13 mouse cellular contexts compared by ENCODE assay signal in the genomic region with DNA sequence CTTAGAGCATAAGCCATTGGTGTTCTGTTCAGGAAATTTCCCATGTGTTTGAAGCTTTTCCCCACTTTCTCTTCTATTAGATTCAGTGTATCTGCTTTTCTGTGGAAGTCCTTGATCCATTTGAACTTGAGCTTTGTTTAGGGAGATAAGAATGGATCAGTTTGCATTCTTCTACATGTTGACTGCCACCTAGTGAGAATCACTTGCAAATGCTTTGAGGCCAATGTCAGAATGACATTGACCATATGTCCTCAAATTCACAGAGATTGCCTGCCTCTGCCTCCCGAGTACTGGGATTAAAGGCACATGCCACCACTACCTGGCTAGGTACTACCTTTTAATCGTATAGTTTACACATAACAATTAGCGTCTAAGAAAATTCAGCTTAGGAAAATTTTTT.
DNase-seq lines count a peak whose midpoint lies in the region; ATAC-seq and TF ChIP-seq lines count a peak whose summit lies in the region.
"Had no signal": no experiment of that assay in that cellular context is flagged by ENCODE, and none has a peak within 500 bp of the region (broad histone marks: within the 10 kb centered on the region; RNA-seq: fewer than 3 reads in every experiment).

No protein-coding gene starts in this region.

- no peak for ATAC-seq in kidney, postnatal 0 days (replicated peaks; ENCODE audit: low FRiP score, low read depth)
- no peak for ATAC-seq in kidney, embryonic 16.5 days (ENCODE audit: low FRiP score, low TSS enrichment)
- ATAC-seq: forebrain, embryonic 16.5 days had no signal

- no peaks in the 10 kb centered on the region for H3K9me3 ChIP-seq in kidney, postnatal 0 days (replicated peaks; ENCODE audit: low read length)
- H3K9me3 ChIP-seq in kidney, embryonic 16.5 days (ENCODE audit: low read length): peaks cover 6% of the 10 kb centered on the region
- H3K9me3 ChIP-seq: embryonic facial prominence, embryonic 15.5 days; limb, embryonic 10.5 days had no signal

- no peak overlapping the region for H3K4me2 ChIP-seq in kidney, postnatal 0 days (ENCODE audit: low read length)
- no peak overlapping the region for H3K4me2 ChIP-seq in kidney, embryonic 16.5 days (replicated peaks; ENCODE audit: low read depth, low read length)
- H3K4me2 ChIP-seq: embryonic facial prominence, embryonic 15.5 days had no signal

- H3K27ac ChIP-seq in kidney, postnatal 0 days: no peak overlapping the region
- no peak overlapping the region for H3K27ac ChIP-seq in kidney, embryonic 16.5 days (ENCODE audit: low read length)
- H3K27ac ChIP-seq: embryonic facial prominence, embryonic 15.5 days; limb, embryonic 10.5 days had no signal

- no peak overlapping the region for H3K4me3 ChIP-seq in kidney, postnatal 0 days (replicated peaks; ENCODE audit: low read depth, low read length)
- no peak overlapping the region for H3K4me3 ChIP-seq in kidney, embryonic 16.5 days (ENCODE audit: low read length)
- H3K4me3 ChIP-seq: embryonic facial prominence, embryonic 15.5 days; limb, embryonic 10.5 days had no signal

- WGBS in kidney, postnatal 0 days: 85% methylated on average over 3 of the region's 3 CpGs
- 77% methylated on average over 3 of the region's 3 CpGs for WGBS in kidney, embryonic 16.5 days

- peak; percentile 44; the same call in 1 of the 2 replicates for TF ChIP-seq CTCF in kidney, postnatal 0 days (IDR thresholded peaks at IDR 0.05; ENCODE audit: low read depth)

- no peaks in the 10 kb centered on the region for H3K27me3 ChIP-seq in kidney, postnatal 0 days (ENCODE audit: insufficient read depth, low read length)
- no peaks in the 10 kb centered on the region for H3K27me3 ChIP-seq in kidney, embryonic 16.5 days (ENCODE audit: insufficient read depth, low read length)
- H3K27me3 ChIP-seq: embryonic facial prominence, embryonic 15.5 days had no signal

- H3K36me3 ChIP-seq in kidney, postnatal 0 days (ENCODE audit: insufficient read depth, low read length): no peaks in the 10 kb centered on the region
- H3K36me3 ChIP-seq in kidney, embryonic 16.5 days (ENCODE audit: insufficient read depth, low read length): 0 out of 2 replicates have a peak, but pooled peaks cover 3% of the 10 kb centered on the region
- H3K36me3 ChIP-seq: embryonic facial prominence, embryonic 15.5 days; limb, embryonic 10.5 days had no signal

- DNase-seq in kidney, postnatal 0 days (ENCODE audit: low spot score): no peak
- DNase-seq in 416B (ENCODE audit: low read depth) (peak; percentile 46), adipocyte (ENCODE audit: low spot score) (peak; percentile 10), MN1 (ENCODE audit: low spot score) (no peak)
- DNase-seq in CD4-positive helper T cell, adult 2 months (ENCODE audit: low read depth, low spot score): peak; percentile 22
- DNase-seq in spleen, postnatal 10 days (ENCODE audit: low spot score in 2 of 2): no peak
- DNase-seq: cerebellum, adult 9-10 months; gastrocnemius, postnatal 36 days; heart, postnatal 10 days had no signal

- H3K9ac ChIP-seq in kidney, postnatal 0 days (ENCODE audit: low read depth, low read length): no peak overlapping the region
- H3K9ac ChIP-seq in kidney, embryonic 16.5 days (replicated peaks; ENCODE audit: low read length): no peak overlapping the region
- H3K9ac ChIP-seq: embryonic facial prominence, embryonic 15.5 days had no signal

- H3K4me1 ChIP-seq in kidney, postnatal 0 days (replicated peaks; ENCODE audit: insufficient read depth, low read length): no peaks in the 10 kb centered on the region
- no peaks in the 10 kb centered on the region for H3K4me1 ChIP-seq in kidney, embryonic 16.5 days (ENCODE audit: insufficient read depth, low read length)
- H3K4me1 ChIP-seq: embryonic facial prominence, embryonic 15.5 days had no signal

Comparison
In these comparisons a context has a peak if more than half of its experiments do, and no peak if none do; other contexts are left out.
1. DNase-seq: peak in 416B (single experiment), CD4-positive helper T cell, adult 2 months (single experiment) and adipocyte (single experiment); none in kidney, postnatal 0 days (single experiment), MN1 (single experiment) and spleen, postnatal 10 days (0 of 2).